Mouse (Mus musculus) lung, postnatal 14 days (tissue): Measurements from ENCODE around the gene Olfr745.

ENCODE experiments used
- DNase-seq: peaks from one replicate; pipeline ENCODE4 v3.0.0; 2021

Olfr745 gene

GRCm38 (mm10) chr14:50639088-50639487, at the start of gene Olfr745:
TSS of gene Olfr745 (plus strand) at chr14:50639388.
- no peak for DNase-seq

GRCm38 (mm10) chr14:50614579-50614978, 24.6 kb upstream of the Olfr745 start, which contains the start of gene Olfr744:
TSS of gene Olfr744 (plus strand) at chr14:50614879.
- DNase-seq: no peak

GRCm38 (mm10) chr14:50646783-50647182, 7.6 kb downstream of the Olfr745 start, which contains the start of gene Olfr746:
TSS of gene Olfr746 (plus strand) at chr14:50647083.
- no peak for DNase-seq

GRCm38 (mm10) chr14:50693106-50693505, 53.9 kb downstream of the Olfr745 start, which contains the start of gene Olfr747:
TSS of gene Olfr747 (minus strand) at chr14:50693206.
- DNase-seq: no peak
